Comparison of ENCODE assay signal across 10 mouse cellular contexts in the genomic region with DNA sequence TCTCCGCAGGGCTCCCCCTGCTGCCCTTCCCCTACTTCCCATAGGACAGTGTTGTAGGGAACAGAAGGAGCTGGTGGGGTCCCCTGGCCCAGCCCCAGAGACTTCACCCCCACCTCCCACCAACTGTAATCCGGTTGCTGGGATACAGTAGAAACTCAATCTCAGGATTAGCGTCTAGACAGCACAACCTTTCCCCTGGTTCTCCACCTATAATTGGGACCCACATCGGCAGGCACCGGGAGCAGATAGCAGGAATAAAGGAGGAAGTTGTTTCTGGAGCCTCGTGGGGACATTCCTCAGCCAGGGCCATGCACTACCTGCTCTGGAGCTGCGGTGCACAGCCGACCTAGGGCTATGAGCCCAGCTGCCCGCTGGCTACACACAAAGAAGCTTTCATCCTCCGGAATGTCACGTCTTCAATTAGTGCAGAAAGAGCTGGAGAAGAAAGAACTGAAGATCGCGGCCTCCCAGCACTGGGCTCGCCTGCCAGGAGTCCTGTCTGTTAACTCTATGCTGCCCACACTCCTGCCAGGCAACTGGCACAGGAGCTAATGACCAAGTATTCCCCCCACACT. TPM values are rescaled to one million over a fixed set of nuclear protein-coding genes. Genes with fewer than 3 reads are reported as not detected.
DNase-seq lines count a peak whose midpoint lies in the region; ATAC-seq lines count a peak whose summit lies in the region.
"Had no signal": no experiment of that assay in that cellular context is flagged by ENCODE, and none has a peak within 500 bp of the region (broad histone marks: within the 10 kb centered on the region; RNA-seq: fewer than 3 reads in every experiment).

No protein-coding gene starts in this region.

- peak; percentile 52; the same call in 1 of the 2 replicates for ATAC-seq in lung, embryonic 16.5 days (ENCODE audit: low read depth)
- peak; percentile 55 for ATAC-seq in hindbrain, embryonic 12.5 days (ENCODE audit: low FRiP score)
- no peak for ATAC-seq in limb, embryonic 15.5 days (ENCODE audit: insufficient number of reproducible peaks, low FRiP score, low TSS enrichment, low read depth)

- no peaks in the 10 kb centered on the region for H3K36me3 ChIP-seq in lung, embryonic 16.5 days (ENCODE audit: control insufficient read depth, insufficient read depth, low read length)
- no peaks in the 10 kb centered on the region for H3K36me3 ChIP-seq in hindbrain, embryonic 12.5 days
- no peaks in the 10 kb centered on the region for H3K36me3 ChIP-seq in limb, embryonic 15.5 days

- H3K27me3 ChIP-seq in lung, embryonic 16.5 days (ENCODE audit: control insufficient read depth, insufficient read depth, low read depth, low read length): no peaks in the 10 kb centered on the region
- no peaks in the 10 kb centered on the region; the same call in 1 of the 2 replicates for H3K27me3 ChIP-seq in hindbrain, embryonic 12.5 days
- H3K27me3 ChIP-seq in limb, embryonic 15.5 days: no peaks in the 10 kb centered on the region

- H3K4me1 ChIP-seq in lung, embryonic 16.5 days (replicated peaks; ENCODE audit: control insufficient read depth, insufficient read depth, low read length): peaks cover 50% of the 10 kb centered on the region
- peaks cover 47% of the 10 kb centered on the region for H3K4me1 ChIP-seq in hindbrain, embryonic 12.5 days
- peaks cover 31% of the 10 kb centered on the region for H3K4me1 ChIP-seq in limb, embryonic 15.5 days

- peak overlapping the region; percentile 66 for H3K27ac ChIP-seq in lung, embryonic 16.5 days (ENCODE audit: low read length)
- H3K27ac ChIP-seq in hindbrain, embryonic 12.5 days: peak overlapping the region; percentile 81
- peak overlapping the region; percentile 43; the same call in 1 of the 2 replicates for H3K27ac ChIP-seq in limb, embryonic 15.5 days

- H3K4me2 ChIP-seq in lung, embryonic 16.5 days (ENCODE audit: low read depth, low read length): peak overlapping the region; percentile 6; the same call in 1 of the 2 replicates
- peak overlapping the region; percentile 39 for H3K4me2 ChIP-seq in hindbrain, embryonic 12.5 days (replicated peaks)
- peak overlapping the region; percentile 24; the same call in 1 of the 2 replicates for H3K4me2 ChIP-seq in limb, embryonic 15.5 days

- H3K9ac ChIP-seq in lung, embryonic 16.5 days (ENCODE audit: low read length): peak overlapping the region; percentile 17; the same call in 1 of the 2 replicates
- H3K9ac ChIP-seq in hindbrain, embryonic 12.5 days: 0 out of 2 replicates have a peak overlapping the region, but pooled peaks have one; percentile 15
- no peak overlapping the region for H3K9ac ChIP-seq in limb, embryonic 15.5 days

- H3K9me3 ChIP-seq in lung, embryonic 16.5 days (ENCODE audit: control insufficient read depth, low read length): no peaks in the 10 kb centered on the region
- H3K9me3 ChIP-seq in hindbrain, embryonic 12.5 days (replicated peaks): no peaks in the 10 kb centered on the region
- H3K9me3 ChIP-seq in limb, embryonic 15.5 days: no peaks in the 10 kb centered on the region

- WGBS in lung, embryonic 16.5 days: 9% methylated on average over 14 of the region's 14 CpGs
- 0% methylated on average over 14 of the region's 14 CpGs for WGBS in hindbrain, embryonic 12.5 days
- WGBS in limb, embryonic 15.5 days: 8% methylated on average over 14 of the region's 14 CpGs

- no peak overlapping the region for H3K4me3 ChIP-seq in lung, embryonic 16.5 days (ENCODE audit: low read length)
- 0 out of 2 replicates have a peak overlapping the region, but pooled peaks have one; percentile 2 for H3K4me3 ChIP-seq in hindbrain, embryonic 12.5 days
- H3K4me3 ChIP-seq in limb, embryonic 15.5 days: no peak overlapping the region

- no peak for DNase-seq in lung, postnatal 14 days
- DNase-seq in spleen, postnatal 36 days (ENCODE audit: low spot score in 2 of 2): no peak
- no peak for DNase-seq in urinary bladder, postnatal 36 days (ENCODE audit: low spot score in 2 of 2)
- no peak for DNase-seq in adrenal gland, postnatal 10 days
- DNase-seq in right cerebral cortex, postnatal 10 days (ENCODE audit: low spot score in 2 of 2): no peak
- DNase-seq: cerebellum, adult 11-12 months; heart, postnatal 14 days had no signal

RNA-seq across cellular contexts. Expression of a gene that starts 15.3 kb away (rescaled TPM):
- polyA plus RNA-seq in lung, embryonic 16.5 days (2015; fragmentation: Nextera tagmentation; extraction: Ambion mirVana): 298 and 315 TPM in 2 replicates
- polyA plus RNA-seq in hindbrain, embryonic 12.5 days (2016; fragmentation: Nextera tagmentation; extraction: Ambion mirVana): 103 and 109 TPM in 2 replicates
- polyA plus RNA-seq in limb, embryonic 15.5 days (2015; fragmentation: Nextera tagmentation; extraction: Ambion mirVana): 93.5 and 100.0 TPM in 2 replicates
- total RNA-seq in adrenal gland, postnatal 10 days (2021): 100 to 1,000 TPM in 1 of 2 experiments, 10 to 100 TPM in 1; 85.2 to 159 TPM
